Mouse (Mus musculus): ENCODE results near the gene D430041D05Rik. TPM values are rescaled to one million over a fixed set of nuclear protein-coding genes. Genes with fewer than 3 reads are reported as not detected.
A peak's percentile ranks its signal among the peaks of the same experiment; 100 is the strongest.

Gene D430041D05Rik
- polyA plus RNA-seq, 1 experiment from 2014 or later, result 1.1 TPM

GRCm38 (mm10) chr2:104134150-104135056 is 276.4 kb downstream of the D430041D05Rik start:
- H3K9ac ChIP-seq (replicated peaks; ENCODE audit: low read length), result no peak overlapping the region
- no peaks in the 10 kb centered on the region for H3K4me1 ChIP-seq (ENCODE audit: control insufficient read depth, insufficient read depth, low read length)
- ATAC-seq (replicated peaks; ENCODE audit: insufficient number of reproducible peaks, low FRiP score, low TSS enrichment, low read depth) (0 out of 2 replicates have a peak, but pooled peaks have one; percentile 36), DNase-seq (ENCODE audit: low spot score) (peak; percentile 89)
- no peak overlapping the region for H3K4me2 ChIP-seq (ENCODE audit: low read depth, low read length)
- H3K9me3 ChIP-seq (replicated peaks; ENCODE audit: control insufficient read depth, low read length), result no peaks in the 10 kb centered on the region
- no peaks in the 10 kb centered on the region for H3K36me3 ChIP-seq (replicated peaks; ENCODE audit: control insufficient read depth, insufficient read depth, low read depth, low read length)
- no peak overlapping the region for H3K4me3 ChIP-seq (ENCODE audit: low read depth, low read length)
- WGBS, result 47% methylated on average over 8 of the region's 8 CpGs
- no peaks in the 10 kb centered on the region for H3K27me3 ChIP-seq (ENCODE audit: control insufficient read depth, insufficient read depth, low read length)
- H3K27ac ChIP-seq (replicated peaks; ENCODE audit: low read depth, low read length), result no peak overlapping the region

- no peak for DNase-seq (ENCODE audit: low spot score)
- Histone ChIP-seq H3K4me3 (ENCODE audit: low read depth, low read length) (no peak overlapping the region), H3K27ac (replicated peaks; ENCODE audit: low read depth, low read length) (no peak overlapping the region), H3K9ac (replicated peaks; ENCODE audit: low read length) (no peak overlapping the region), H3K4me1 (ENCODE audit: control insufficient read depth, insufficient read depth, low read length) (no peaks in the 10 kb centered on the region), H3K27me3 (ENCODE audit: control insufficient read depth, insufficient read depth, low read length) (no peaks in the 10 kb centered on the region), H3K9me3 (replicated peaks; ENCODE audit: control insufficient read depth, low read length) (no peaks in the 10 kb centered on the region), H3K4me2 (ENCODE audit: low read depth, low read length) (no peak overlapping the region), H3K36me3 (replicated peaks; ENCODE audit: control insufficient read depth, insufficient read depth, low read depth, low read length) (no peaks in the 10 kb centered on the region)
- no peak for ATAC-seq (replicated peaks; ENCODE audit: insufficient number of reproducible peaks, low FRiP score, low TSS enrichment, low read depth)
- 42% methylated on average over 11 of the region's 12 CpGs for WGBS
These were observed 277.6 kb downstream of the D430041D05Rik start for GRCm38 (mm10) chr2:104133042-104133810.

GRCm38 (mm10) chr2:104132266-104132859 is 278.4 kb downstream of the D430041D05Rik start:
- WGBS, result 72% methylated on average over 7 of the region's 7 CpGs
- Histone ChIP-seq H3K9ac (replicated peaks; ENCODE audit: low read length) (no peak overlapping the region), H3K4me3 (ENCODE audit: low read depth, low read length) (no peak overlapping the region), H3K4me2 (ENCODE audit: low read depth, low read length) (no peak overlapping the region), H3K27ac (replicated peaks; ENCODE audit: low read depth, low read length) (no peak overlapping the region), H3K27me3 (ENCODE audit: control insufficient read depth, insufficient read depth, low read length) (no peaks in the 10 kb centered on the region), H3K4me1 (ENCODE audit: control insufficient read depth, insufficient read depth, low read length) (no peaks in the 10 kb centered on the region), H3K36me3 (replicated peaks; ENCODE audit: control insufficient read depth, insufficient read depth, low read depth, low read length) (no peaks in the 10 kb centered on the region), H3K9me3 (replicated peaks; ENCODE audit: control insufficient read depth, low read length) (no peaks in the 10 kb centered on the region)
- DNase-seq (ENCODE audit: low spot score) (no peak), ATAC-seq (replicated peaks; ENCODE audit: insufficient number of reproducible peaks, low FRiP score, low TSS enrichment, low read depth) (no peak)

GRCm38 (mm10) chr2:104130969-104131368 is 279.8 kb downstream of the D430041D05Rik start:
- Histone ChIP-seq H3K27ac (replicated peaks; ENCODE audit: low read depth, low read length) (no peak overlapping the region), H3K36me3 (replicated peaks; ENCODE audit: control insufficient read depth, insufficient read depth, low read depth, low read length) (no peaks in the 10 kb centered on the region), H3K27me3 (ENCODE audit: control insufficient read depth, insufficient read depth, low read length) (no peaks in the 10 kb centered on the region), H3K4me3 (ENCODE audit: low read depth, low read length) (no peak overlapping the region), H3K9ac (replicated peaks; ENCODE audit: low read length) (no peak overlapping the region), H3K4me2 (ENCODE audit: low read depth, low read length) (no peak overlapping the region), H3K4me1 (ENCODE audit: control insufficient read depth, insufficient read depth, low read length) (no peaks in the 10 kb centered on the region), H3K9me3 (replicated peaks; ENCODE audit: control insufficient read depth, low read length) (no peaks in the 10 kb centered on the region)
- ATAC-seq (replicated peaks; ENCODE audit: insufficient number of reproducible peaks, low FRiP score, low TSS enrichment, low read depth) (no peak), DNase-seq (ENCODE audit: low spot score) (peak; percentile 39)
- WGBS, result 62% methylated on average over 3 of the region's 3 CpGs

- DNase-seq (ENCODE audit: low spot score) (no peak), ATAC-seq (replicated peaks; ENCODE audit: insufficient number of reproducible peaks, low FRiP score, low TSS enrichment, low read depth) (no peak; the same call in 1 of the 2 replicates)
- Histone ChIP-seq H3K27ac (replicated peaks; ENCODE audit: low read depth, low read length) (no peak overlapping the region), H3K9ac (replicated peaks; ENCODE audit: low read length) (no peak overlapping the region), H3K36me3 (replicated peaks; ENCODE audit: control insufficient read depth, insufficient read depth, low read depth, low read length) (no peaks in the 10 kb centered on the region), H3K27me3 (ENCODE audit: control insufficient read depth, insufficient read depth, low read length) (no peaks in the 10 kb centered on the region), H3K4me1 (ENCODE audit: control insufficient read depth, insufficient read depth, low read length) (no peaks in the 10 kb centered on the region), H3K4me3 (ENCODE audit: low read depth, low read length) (no peak overlapping the region), H3K9me3 (replicated peaks; ENCODE audit: control insufficient read depth, low read length) (no peaks in the 10 kb centered on the region), H3K4me2 (ENCODE audit: low read depth, low read length) (no peak overlapping the region)
- 80% methylated on average over 6 of the region's 6 CpGs for WGBS
These were observed 280.6 kb downstream of the D430041D05Rik start for GRCm38 (mm10) chr2:104130165-104130564.

GRCm38 (mm10) chr2:104128803-104129531 is 281.8 kb downstream of the D430041D05Rik start:
- no peaks in the 10 kb centered on the region for H3K27me3 ChIP-seq (ENCODE audit: control insufficient read depth, insufficient read depth, low read length)
- no peak overlapping the region for H3K9ac ChIP-seq (replicated peaks; ENCODE audit: low read length)
- WGBS, result 84% methylated on average over 13 of the region's 13 CpGs
- H3K4me1 ChIP-seq (ENCODE audit: control insufficient read depth, insufficient read depth, low read length), result no peaks in the 10 kb centered on the region
- DNase-seq (ENCODE audit: low spot score) (no peak), ATAC-seq (replicated peaks; ENCODE audit: insufficient number of reproducible peaks, low FRiP score, low TSS enrichment, low read depth) (no peak)
- H3K9me3 ChIP-seq (replicated peaks; ENCODE audit: control insufficient read depth, low read length), result no peaks in the 10 kb centered on the region
- no peak overlapping the region for H3K4me3 ChIP-seq (ENCODE audit: low read depth, low read length)
- no peak overlapping the region for H3K4me2 ChIP-seq (ENCODE audit: low read depth, low read length)
- H3K27ac ChIP-seq (replicated peaks; ENCODE audit: low read depth, low read length), result no peak overlapping the region
- H3K36me3 ChIP-seq (replicated peaks; ENCODE audit: control insufficient read depth, insufficient read depth, low read depth, low read length), result no peaks in the 10 kb centered on the region

- DNase-seq (ENCODE audit: low spot score) (no peak), ATAC-seq (replicated peaks; ENCODE audit: insufficient number of reproducible peaks, low FRiP score, low TSS enrichment, low read depth) (no peak)
- Histone ChIP-seq H3K4me1 (ENCODE audit: control insufficient read depth, insufficient read depth, low read length) (no peaks in the 10 kb centered on the region), H3K9ac (replicated peaks; ENCODE audit: low read length) (no peak overlapping the region), H3K9me3 (replicated peaks; ENCODE audit: control insufficient read depth, low read length) (no peaks in the 10 kb centered on the region), H3K27me3 (ENCODE audit: control insufficient read depth, insufficient read depth, low read length) (no peaks in the 10 kb centered on the region), H3K36me3 (replicated peaks; ENCODE audit: control insufficient read depth, insufficient read depth, low read depth, low read length) (no peaks in the 10 kb centered on the region), H3K4me2 (ENCODE audit: low read depth, low read length) (no peak overlapping the region), H3K27ac (replicated peaks; ENCODE audit: low read depth, low read length) (no peak overlapping the region), H3K4me3 (ENCODE audit: low read depth, low read length) (no peak overlapping the region)
- 78% methylated on average over 5 of the region's 5 CpGs for WGBS
These were observed 286.7 kb downstream of the D430041D05Rik start for GRCm38 (mm10) chr2:104124071-104124470.
